In genomic region chr14:22442719-22443118, GRCm38 (mm10) we compare ENCODE assay signal across 24 mouse cellular contexts.
"Had no signal": no experiment of that assay in that cellular context is flagged by ENCODE, and none has a peak within 500 bp of the region (broad histone marks: within the 10 kb centered on the region; RNA-seq: fewer than 3 reads in every experiment).

No protein-coding gene starts in this region.

- H3K27me3 ChIP-seq: heart, embryonic 15.5 days had no signal

- H3K27ac ChIP-seq: heart, adult 2 months; heart, embryonic 13.5 days; heart, embryonic 15.5 days; hindbrain, embryonic 13.5 days; hindbrain, embryonic 15.5 days; hindbrain, postnatal 0 days; kidney, embryonic 15.5 days; kidney, postnatal 0 days; limb, embryonic 15.5 days; liver, embryonic 12.5 days; liver, embryonic 14.5 days had no signal

- H3K9ac ChIP-seq: heart, embryonic 13.5 days; heart, embryonic 15.5 days; hindbrain, embryonic 13.5 days; hindbrain, embryonic 15.5 days; kidney, embryonic 15.5 days; limb, embryonic 13.5 days; limb, embryonic 15.5 days; liver, embryonic 12.5 days; liver, embryonic 14.5 days had no signal

- DNase-seq: gastrocnemius, postnatal 14 days; gastrocnemius, postnatal 36 days; heart, adult 11 months; heart, adult 2 months; heart, postnatal 14 days; heart, postnatal 36 days; kidney, adult 9 months; kidney, postnatal 14 days; layer of hippocampus, adult 9-11 months; layer of hippocampus, postnatal 36 days; left cerebral cortex, postnatal 4 days had no signal

- H3K9me3 ChIP-seq: heart, embryonic 13.5 days; heart, embryonic 15.5 days; hindbrain, embryonic 13.5 days; hindbrain, embryonic 15.5 days; kidney, embryonic 15.5 days; limb, embryonic 13.5 days; limb, embryonic 15.5 days; liver, embryonic 12.5 days had no signal

- H3K4me2 ChIP-seq: heart, embryonic 11.5 days; heart, embryonic 13.5 days; heart, embryonic 15.5 days; hindbrain, embryonic 13.5 days; hindbrain, embryonic 15.5 days; kidney, embryonic 15.5 days; limb, embryonic 13.5 days; limb, embryonic 15.5 days; liver, embryonic 12.5 days had no signal

- ATAC-seq: hindbrain, postnatal 0 days; intestine, embryonic 16.5 days; liver, embryonic 12.5 days had no signal

- H3K36me3 ChIP-seq: heart, embryonic 13.5 days; heart, embryonic 15.5 days; hindbrain, embryonic 13.5 days; hindbrain, embryonic 15.5 days; kidney, embryonic 15.5 days; limb, embryonic 13.5 days; limb, embryonic 15.5 days; liver, embryonic 12.5 days had no signal

- H3K4me3 ChIP-seq: heart, adult 2 months; heart, embryonic 13.5 days; heart, embryonic 15.5 days; hindbrain, embryonic 13.5 days; hindbrain, embryonic 15.5 days; kidney, embryonic 15.5 days; limb, embryonic 13.5 days; limb, embryonic 15.5 days; liver, embryonic 12.5 days had no signal
